Comparison of ENCODE assay signal across 9 mouse cellular contexts in genomic region chr3:107290764-107291381, GRCm38 (mm10). TPM values are rescaled to one million over a fixed set of nuclear protein-coding genes. Genes with fewer than 3 reads are reported as not detected.
DNase-seq lines count a peak whose midpoint lies in the region; ATAC-seq and TF ChIP-seq lines count a peak whose summit lies in the region.
"Had no signal": no experiment of that assay in that cellular context is flagged by ENCODE, and none has a peak within 500 bp of the region (broad histone marks: within the 10 kb centered on the region; RNA-seq: fewer than 3 reads in every experiment).

TSS of gene Slc16a4 (plus strand) at chr3:107291230.

- no peaks in the 10 kb centered on the region for H3K4me1 ChIP-seq in heart, postnatal 0 days (ENCODE audit: control insufficient read depth, insufficient read depth)
- no peaks in the 10 kb centered on the region for H3K4me1 ChIP-seq in limb, embryonic 11.5 days (ENCODE audit: control insufficient read depth, insufficient read depth, low read length)

- peak; percentile 36; the same call in 1 of the 2 replicates for ATAC-seq in heart, postnatal 0 days (ENCODE audit: insufficient read depth, low read depth)
- peak; percentile 89 for ATAC-seq in limb, embryonic 11.5 days (ENCODE audit: insufficient number of reproducible peaks, low FRiP score, low TSS enrichment, low read depth)

- peak; percentile 37 for DNase-seq in gastrocnemius, adult 2 months
- no peak for DNase-seq in gastrocnemius, postnatal 4 days (ENCODE audit: low spot score in 2 of 2)
- peak; percentile 71 for DNase-seq in adipocyte (ENCODE audit: low spot score)
- DNase-seq in heart, postnatal 0 days (ENCODE audit: low spot score): peak; percentile 24
- peak; percentile 76 for DNase-seq in limb, embryonic 11.5 days (ENCODE audit: low spot score)
- DNase-seq in testis, postnatal 10 days (ENCODE audit: low spot score): peak; percentile 55
- DNase-seq in cerebellum, adult 9-11 months: no peak
- no peak for DNase-seq in right cerebral cortex, adult 18-20 months

- H3K9ac ChIP-seq in heart, postnatal 0 days (replicated peaks; ENCODE audit: low read depth, low read length): no peak within 1 kb of the TSS
- peak within 1 kb of the TSS; percentile 22; the same call in 1 of the 2 replicates for H3K9ac ChIP-seq in limb, embryonic 11.5 days (ENCODE audit: low read length)

- H3K4me3 ChIP-seq in gastrocnemius, adult 2 months: no peak within 1 kb of the TSS
- H3K4me3 ChIP-seq in heart, postnatal 0 days (ENCODE audit: low read depth, low read length): no peak within 1 kb of the TSS
- H3K4me3 ChIP-seq in limb, embryonic 11.5 days (ENCODE audit: low read depth, low read length): no peak within 1 kb of the TSS

- intact Hi-C loops in gastrocnemius, adult 2 months (cut with DNase I): no loop called here

- WGBS in heart, postnatal 0 days: 27% methylated on average over 9 of the region's 9 CpGs
- 19% methylated on average over 9 of the region's 9 CpGs for WGBS in limb, embryonic 11.5 days

- no peak for TF ChIP-seq EP300 in heart, postnatal 0 days (IDR thresholded peaks at IDR 0.05; ENCODE audit: low read depth)

- no peaks in the 10 kb centered on the region for H3K27me3 ChIP-seq in heart, postnatal 0 days (ENCODE audit: control insufficient read depth, insufficient read depth, low read length)
- no peaks in the 10 kb centered on the region for H3K27me3 ChIP-seq in limb, embryonic 11.5 days (ENCODE audit: control insufficient read depth, insufficient read depth, low read length)

- no peak for TF ChIP-seq CTCF in gastrocnemius, adult 2 months (IDR thresholded peaks at IDR 0.05)
- TF ChIP-seq CTCF in heart, postnatal 0 days (IDR thresholded peaks at IDR 0.05; ENCODE audit: low read depth): no peak

- H3K36me3 ChIP-seq in heart, postnatal 0 days (replicated peaks; ENCODE audit: control insufficient read depth, insufficient read depth, low read length): no peaks in the 10 kb centered on the region
- H3K36me3 ChIP-seq in limb, embryonic 11.5 days (ENCODE audit: control insufficient read depth, insufficient read depth, low read length): no peaks in the 10 kb centered on the region

- no peak within 1 kb of the TSS for H3K4me2 ChIP-seq in heart, postnatal 0 days (ENCODE audit: low read depth, low read length)
- H3K4me2 ChIP-seq in limb, embryonic 11.5 days (ENCODE audit: low read depth, severe bottlenecking): peak within 1 kb of the TSS; percentile 32

- no peaks in the 10 kb centered on the region for H3K9me3 ChIP-seq in heart, postnatal 0 days (replicated peaks; ENCODE audit: control insufficient read depth, low read length)
- H3K9me3 ChIP-seq in limb, embryonic 11.5 days (ENCODE audit: control insufficient read depth, low read length): no peaks in the 10 kb centered on the region

- H3K27ac ChIP-seq in gastrocnemius, adult 2 months: peak within 1 kb of the TSS; percentile 29; the same call in 1 of the 2 replicates
- no peak within 1 kb of the TSS for H3K27ac ChIP-seq in heart, postnatal 0 days (ENCODE audit: low read depth)
- H3K27ac ChIP-seq in limb, embryonic 11.5 days (replicated peaks; ENCODE audit: low read depth, low read length): peak within 1 kb of the TSS; percentile 65; the same call in 1 of the 2 replicates

RNA-seq across cellular contexts. Expression of gene Slc16a4, which starts in this region (rescaled TPM):
- total RNA-seq in gastrocnemius, adult 2 months (2021): under 1 TPM in 1 of 2 experiments, not detected in 1; 0.17 TPM
- under 1 TPM; 0.18 to 0.37 TPM for total RNA-seq in gastrocnemius, postnatal 4 days (2021)
- total RNA-seq in heart, postnatal 0 days (2014; rRNA removed; ENCODE audit: low replicate concordance): 2.1 TPM in 1 of 2 replicates, not detected in the other
- polyA plus RNA-seq in heart, postnatal 0 days (2015; fragmentation: Nextera tagmentation; extraction: Ambion mirVana): 0.90 and 0.91 TPM in 2 replicates
- polyA plus RNA-seq in limb, embryonic 11.5 days (2014; fragmentation: Nextera tagmentation; extraction: Ambion mirVana): 4.5 and 5.1 TPM in 2 replicates
- polyA plus RNA-seq: small intestine, adult 2 months had no signal

Comparison
In these comparisons a context has a peak if more than half of its experiments do, and no peak if none do; other contexts are left out.
1. Peak in DNase-seq and H3K27ac ChIP-seq in gastrocnemius, adult 2 months; RNA of the gene not detected or under 1 TPM.
2. DNase-seq: peak in adipocyte (single experiment), heart, postnatal 0 days (single experiment), limb, embryonic 11.5 days (single experiment) and testis, postnatal 10 days (single experiment); none in gastrocnemius, postnatal 4 days (0 of 2), cerebellum, adult 9-11 months (single experiment) and right cerebral cortex, adult 18-20 months (single experiment).